Mouse (Mus musculus) liver, postnatal 0 days (tissue): ENCODE data around the gene Bap1.

Experiments
- CTCF ChIP-seq: sonication (generic); IDR thresholded peaks from 2 replicates; pipeline ENCODE4 v1.5.1; 2016; ENCODE audit warnings: antibody characterized with exemption, low read depth
- EP300 ChIP-seq: IDR thresholded peaks from 2 replicates; pipeline ENCODE4 v1.6.1; 2016; ENCODE audit warnings: antibody characterized with exemption, low read depth, mild to moderate bottlenecking

DNA sequence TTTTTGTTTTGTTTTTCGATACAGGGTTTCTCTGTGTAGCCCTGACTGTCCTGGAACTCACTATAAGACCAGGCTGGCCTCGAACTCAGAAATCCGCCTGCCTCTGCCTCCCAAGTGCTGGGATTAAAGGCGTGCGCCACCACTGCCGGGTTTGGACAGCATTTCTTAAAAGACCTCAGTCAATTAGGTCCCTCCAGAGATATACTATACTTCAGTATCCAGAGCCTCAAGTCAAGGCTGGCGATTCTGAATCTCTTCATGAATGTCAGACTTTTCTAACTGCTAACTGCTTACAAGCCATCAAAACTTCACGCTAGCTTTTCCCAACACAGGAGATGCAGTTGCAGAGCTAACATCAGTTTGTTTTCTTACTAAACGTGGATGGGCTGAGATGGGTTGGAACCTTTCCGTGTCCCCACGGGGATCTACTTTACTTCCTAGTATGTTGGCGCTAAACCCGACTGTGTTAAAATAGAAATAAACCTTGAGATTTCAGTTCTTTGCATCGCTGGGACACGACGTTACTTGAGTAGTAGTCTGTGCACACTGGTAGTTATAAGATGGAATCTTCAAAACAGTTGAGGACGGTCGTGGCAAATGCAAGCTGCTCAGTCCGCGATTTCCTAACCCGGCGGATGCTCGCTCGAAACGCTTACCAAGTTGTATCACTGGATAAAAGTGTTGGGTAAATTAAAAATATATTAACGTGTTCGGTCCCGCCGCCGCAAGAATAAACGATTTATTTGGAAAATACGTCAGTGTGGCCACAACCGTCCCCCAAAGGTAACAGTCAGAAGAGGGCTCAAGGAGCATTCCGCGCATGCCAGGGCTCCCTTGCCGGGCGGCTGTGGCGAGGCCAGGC lies 797 bp upstream of the Bap1 start:
- TF ChIP-seq CTCF: no peak
- TF ChIP-seq EP300: no peak
